Mouse (Mus musculus) lung, adult 2 months (tissue): ENCODE measurements around the gene Il17f.

Experiments used
- CTCF ChIP-seq: fragments of 200-500 bp; IDR thresholded peaks from 2 replicates; pipeline ENCODE4 v1.5.1; 2011; ENCODE audit warnings: mild to moderate bottlenecking, low read length, control low read depth; ENCODE audit not compliant: insufficient read depth
- POLR2A ChIP-seq: fragments of 200-500 bp; IDR thresholded peaks from 2 replicates; pipeline ENCODE4 v1.6.1; 2011; ENCODE audit warnings: low read depth, mild to moderate bottlenecking, control low read depth, low read length, borderline replicate concordance; ENCODE audit errors: extremely low read depth

DNA sequence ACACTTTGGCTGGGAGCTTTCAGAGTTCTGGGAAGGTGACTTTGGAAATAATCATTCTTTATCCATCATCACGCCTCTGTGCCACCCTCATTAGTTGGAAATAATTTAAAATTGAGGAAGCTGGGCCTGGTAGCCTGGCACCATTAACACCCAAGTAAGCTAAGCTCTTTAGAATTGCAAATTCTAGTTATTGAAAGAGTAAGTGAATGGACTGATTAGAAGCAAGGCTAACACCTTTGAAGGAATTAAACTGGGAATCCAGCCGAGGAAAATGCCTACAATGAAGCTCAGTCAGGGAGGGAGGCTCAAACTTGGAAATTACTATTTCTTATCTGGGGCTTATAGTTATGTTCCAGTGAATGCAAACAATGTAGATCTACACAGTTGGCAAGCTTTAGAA, 33.5 kb upstream of the Il17f start:
- no peak for TF ChIP-seq CTCF
- no peak for TF ChIP-seq POLR2A
